Mouse (Mus musculus): ENCODE measurements at regions not wholly inside any gene's neighbourhood (a gene's known extent, or its start where the extent isn't known, plus 50 kb on each side); places are given as distances from the start of the nearest gene placed in this dataset.

DNA sequence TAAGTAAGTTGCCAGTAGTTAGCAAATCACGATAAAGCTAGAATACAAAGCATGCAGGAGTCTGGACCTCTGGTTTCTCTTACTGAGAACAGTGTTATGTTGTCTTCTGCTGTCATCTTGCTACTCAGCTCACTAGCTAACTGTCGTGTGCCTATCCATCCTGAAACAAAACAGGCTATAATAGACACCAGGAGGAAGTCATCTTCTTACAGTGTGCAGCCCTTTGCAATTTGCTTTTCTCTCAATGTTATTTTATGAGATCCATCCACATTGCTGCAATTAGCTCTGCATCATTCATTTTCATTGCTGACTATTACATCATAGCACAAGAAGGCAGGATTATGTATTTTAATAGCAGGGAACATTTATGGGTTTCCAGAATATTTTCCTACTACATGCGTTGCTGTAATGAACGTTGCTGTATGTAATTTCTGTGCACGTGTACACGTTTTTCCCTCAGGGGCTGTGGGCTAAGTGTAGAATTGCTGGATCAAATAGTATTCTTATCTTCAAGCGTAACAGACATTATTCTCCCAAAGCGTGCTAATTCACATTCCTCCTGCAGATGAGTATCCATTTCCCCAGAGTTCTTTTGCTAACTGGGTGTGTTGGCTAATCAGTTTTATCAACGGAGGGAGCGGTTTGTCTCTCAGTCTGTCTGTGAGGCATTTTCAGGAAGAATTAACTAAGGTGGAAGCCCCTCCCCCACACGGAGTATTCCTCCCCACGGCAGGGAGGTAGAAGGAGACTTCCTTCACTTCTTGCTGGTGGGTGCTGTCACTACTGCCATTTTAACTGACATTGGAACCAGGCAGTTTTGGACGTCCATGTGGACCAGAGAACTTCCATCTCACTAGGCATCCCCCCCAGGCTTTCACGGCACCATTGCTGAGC, 139.1 kb upstream of the Tyw5 start:
- Histone ChIP-seq H3K36me3 (ENCODE audit: control insufficient read depth, insufficient read depth) (no peaks in the 10 kb centered on the region), H3K27ac (ENCODE audit: low read depth, low read length) (no peak overlapping the region), H3K9ac (ENCODE audit: low read depth, low read length) (no peak overlapping the region), H3K27me3 (replicated peaks; ENCODE audit: control insufficient read depth, insufficient read depth, low read length) (no peaks in the 10 kb centered on the region), H3K4me3 (ENCODE audit: low read depth, low read length) (no peak overlapping the region), H3K4me1 (replicated peaks; ENCODE audit: control insufficient read depth, insufficient read depth, low read length) (no peaks in the 10 kb centered on the region), H3K4me2 (replicated peaks; ENCODE audit: low read depth) (no peak overlapping the region), H3K9me3 (ENCODE audit: control insufficient read depth) (no peaks in the 10 kb centered on the region)
- WGBS, result 49% methylated on average over 14 of the region's 14 CpGs
- no peak for ATAC-seq
- TF ChIP-seq CTCF (IDR thresholded peaks at IDR 0.05; ENCODE audit: low read depth), result no peak

DNA sequence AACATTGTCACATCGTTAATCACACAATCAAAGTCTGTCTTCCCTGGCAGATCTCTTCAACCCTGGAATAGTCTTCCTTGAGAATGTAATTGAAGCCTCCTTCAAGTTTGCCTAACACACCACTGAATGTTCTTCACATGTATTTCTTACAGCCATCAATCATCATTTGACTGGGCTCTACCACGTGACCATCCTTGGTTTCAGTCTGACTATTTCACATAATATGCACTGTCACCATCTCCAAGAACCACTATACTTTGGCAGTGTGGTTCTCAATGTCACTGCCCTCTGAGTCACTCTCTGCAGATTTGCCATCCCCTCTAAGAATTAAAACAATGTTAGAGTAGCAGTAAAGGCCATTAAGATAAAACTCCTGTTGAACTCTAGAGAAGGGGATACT, 154.6 kb upstream of the Tyw5 start:
- Histone ChIP-seq H3K4me1 (replicated peaks; ENCODE audit: control insufficient read depth, insufficient read depth, low read length) (no peaks in the 10 kb centered on the region), H3K4me2 (replicated peaks; ENCODE audit: low read depth) (no peak overlapping the region), H3K27ac (ENCODE audit: low read depth, low read length) (no peak overlapping the region), H3K27me3 (replicated peaks; ENCODE audit: control insufficient read depth, insufficient read depth, low read length) (no peaks in the 10 kb centered on the region), H3K4me3 (ENCODE audit: low read depth, low read length) (no peak overlapping the region), H3K36me3 (ENCODE audit: control insufficient read depth, insufficient read depth) (no peaks in the 10 kb centered on the region), H3K9ac (ENCODE audit: low read depth, low read length) (no peak overlapping the region), H3K9me3 (ENCODE audit: control insufficient read depth) (no peaks in the 10 kb centered on the region)
- no peak for TF ChIP-seq CTCF (IDR thresholded peaks at IDR 0.05; ENCODE audit: low read depth)
- ATAC-seq, result no peak
- 82% methylated on average over 2 of the region's 2 CpGs for WGBS

DNA sequence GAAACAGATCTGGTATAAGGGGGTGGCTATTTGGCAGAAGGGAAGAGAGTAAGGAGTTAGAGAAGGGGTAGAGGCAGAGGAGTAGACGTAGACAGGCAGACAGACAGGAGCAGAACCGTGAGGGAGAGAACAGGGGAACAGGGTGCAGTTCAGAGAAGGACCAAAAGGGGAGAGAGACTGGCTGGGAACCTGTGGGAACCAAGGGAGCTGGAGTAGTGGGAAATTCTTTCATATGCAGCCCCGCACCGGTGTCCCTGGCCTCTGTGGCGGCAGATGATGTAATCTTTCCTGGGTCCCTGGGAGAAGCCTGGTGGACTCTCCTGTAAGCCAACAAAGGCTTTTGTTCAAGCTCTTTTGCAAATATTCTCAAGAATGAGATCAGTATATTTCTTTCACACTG, 157.8 kb upstream of the Tyw5 start:
- H3K4me2 ChIP-seq (replicated peaks; ENCODE audit: low read depth), result no peak overlapping the region
- no peaks in the 10 kb centered on the region for H3K4me1 ChIP-seq (replicated peaks; ENCODE audit: control insufficient read depth, insufficient read depth, low read length)
- H3K27me3 ChIP-seq (replicated peaks; ENCODE audit: control insufficient read depth, insufficient read depth, low read length), result no peaks in the 10 kb centered on the region
- no peaks in the 10 kb centered on the region for H3K36me3 ChIP-seq (ENCODE audit: control insufficient read depth, insufficient read depth)
- no peak overlapping the region for H3K4me3 ChIP-seq (ENCODE audit: low read depth, low read length)
- no peak overlapping the region for H3K9ac ChIP-seq (ENCODE audit: low read depth, low read length)
- ATAC-seq, result no peak
- H3K9me3 ChIP-seq (ENCODE audit: control insufficient read depth), result no peaks in the 10 kb centered on the region
- no peak for TF ChIP-seq CTCF (IDR thresholded peaks at IDR 0.05; ENCODE audit: low read depth)
- no peak overlapping the region for H3K27ac ChIP-seq (ENCODE audit: low read depth, low read length)
- 52% methylated on average over 5 of the region's 5 CpGs for WGBS

DNA sequence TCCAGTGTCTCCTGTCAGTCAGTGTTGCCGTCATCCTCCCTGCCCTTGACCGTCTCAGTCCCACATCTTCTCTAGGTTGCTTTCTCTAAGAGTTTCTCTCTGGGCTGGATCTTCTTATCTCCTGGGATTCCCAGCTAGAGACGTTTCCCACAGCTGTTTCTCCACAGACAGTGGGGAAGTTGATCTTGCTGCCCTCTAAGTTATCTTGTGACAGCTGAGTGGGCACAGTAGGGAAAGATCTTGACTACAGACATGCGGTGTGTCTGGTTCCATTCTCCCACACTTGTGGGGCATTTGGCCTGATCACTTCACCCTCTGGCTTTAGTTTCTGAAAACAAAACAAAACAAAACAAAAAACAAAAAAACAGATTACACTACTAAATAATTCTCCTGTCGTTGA, 165.2 kb upstream of the Tyw5 start:
- ATAC-seq, result no peak
- WGBS, result 72% methylated on average over 5 of the region's 5 CpGs
- no peak overlapping the region for H3K27ac ChIP-seq (ENCODE audit: low read depth, low read length)
- no peak overlapping the region for H3K4me3 ChIP-seq (ENCODE audit: low read depth, low read length)
- H3K4me1 ChIP-seq (replicated peaks; ENCODE audit: control insufficient read depth, insufficient read depth, low read length), result no peaks in the 10 kb centered on the region
- no peaks in the 10 kb centered on the region for H3K9me3 ChIP-seq (ENCODE audit: control insufficient read depth)
- no peaks in the 10 kb centered on the region for H3K36me3 ChIP-seq (ENCODE audit: control insufficient read depth, insufficient read depth)
- TF ChIP-seq CTCF (IDR thresholded peaks at IDR 0.05; ENCODE audit: low read depth), result no peak
- no peak overlapping the region for H3K9ac ChIP-seq (ENCODE audit: low read depth, low read length)
- H3K4me2 ChIP-seq (replicated peaks; ENCODE audit: low read depth), result no peak overlapping the region
- H3K27me3 ChIP-seq (replicated peaks; ENCODE audit: control insufficient read depth, insufficient read depth, low read length), result no peaks in the 10 kb centered on the region

DNA sequence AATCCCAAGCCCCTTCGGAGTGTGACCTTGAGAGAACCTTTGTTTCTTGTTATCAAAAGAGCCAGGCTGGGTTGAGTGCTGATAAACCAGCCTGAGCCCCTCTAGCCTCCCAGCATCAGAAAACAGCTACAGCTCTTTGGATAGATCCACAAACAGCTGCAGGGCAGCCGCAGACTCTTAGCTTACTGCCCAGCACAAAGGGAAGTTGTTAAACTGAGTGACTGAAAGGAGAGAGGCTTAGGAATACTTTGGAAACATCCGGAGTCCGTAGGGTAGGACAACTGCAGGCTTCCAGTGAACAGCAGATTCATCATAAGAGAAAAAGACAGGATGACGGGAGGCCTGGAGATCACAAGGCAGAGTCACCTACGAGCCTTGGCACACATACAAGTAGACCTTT, 166.9 kb upstream of the Tyw5 start:
- no peaks in the 10 kb centered on the region for H3K9me3 ChIP-seq (ENCODE audit: control insufficient read depth)
- H3K4me1 ChIP-seq (replicated peaks; ENCODE audit: control insufficient read depth, insufficient read depth, low read length), result no peaks in the 10 kb centered on the region
- H3K9ac ChIP-seq (ENCODE audit: low read depth, low read length), result no peak overlapping the region
- no peak overlapping the region for H3K4me3 ChIP-seq (ENCODE audit: low read depth, low read length)
- no peak overlapping the region for H3K4me2 ChIP-seq (replicated peaks; ENCODE audit: low read depth)
- TF ChIP-seq CTCF (IDR thresholded peaks at IDR 0.05; ENCODE audit: low read depth), result no peak
- H3K27me3 ChIP-seq (replicated peaks; ENCODE audit: control insufficient read depth, insufficient read depth, low read length), result no peaks in the 10 kb centered on the region
- WGBS, result 65% methylated on average over 6 of the region's 6 CpGs
- no peak for ATAC-seq
- no peak overlapping the region for H3K27ac ChIP-seq (ENCODE audit: low read depth, low read length)
- H3K36me3 ChIP-seq (ENCODE audit: control insufficient read depth, insufficient read depth), result no peaks in the 10 kb centered on the region

DNA sequence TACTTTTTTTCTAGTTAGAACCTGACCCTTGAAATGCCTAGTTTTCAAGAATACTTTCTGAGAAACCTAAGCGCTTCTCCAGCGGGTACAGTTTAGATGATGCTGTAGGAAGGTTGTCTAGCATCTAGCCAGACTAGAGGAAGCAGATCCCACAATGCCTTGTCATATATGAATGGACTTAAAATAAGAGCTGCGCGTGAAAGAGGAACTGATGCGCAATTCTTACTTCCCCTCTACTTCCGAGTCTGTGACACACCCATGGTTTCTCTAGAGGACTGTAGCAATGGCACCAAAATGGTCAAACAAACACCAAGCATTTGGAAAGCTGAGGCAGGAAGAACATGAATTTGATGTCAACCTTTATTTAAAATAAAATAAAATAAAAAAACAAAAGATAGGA, 167.6 kb upstream of the Tyw5 start:
- Histone ChIP-seq H3K4me2 (replicated peaks; ENCODE audit: low read depth) (no peak overlapping the region), H3K4me1 (replicated peaks; ENCODE audit: control insufficient read depth, insufficient read depth, low read length) (no peaks in the 10 kb centered on the region), H3K27ac (ENCODE audit: low read depth, low read length) (no peak overlapping the region), H3K9me3 (ENCODE audit: control insufficient read depth) (no peaks in the 10 kb centered on the region), H3K9ac (ENCODE audit: low read depth, low read length) (no peak overlapping the region), H3K4me3 (ENCODE audit: low read depth, low read length) (no peak overlapping the region), H3K36me3 (ENCODE audit: control insufficient read depth, insufficient read depth) (no peaks in the 10 kb centered on the region), H3K27me3 (replicated peaks; ENCODE audit: control insufficient read depth, insufficient read depth, low read length) (no peaks in the 10 kb centered on the region)
- no peak for TF ChIP-seq CTCF (IDR thresholded peaks at IDR 0.05; ENCODE audit: low read depth)
- ATAC-seq, result no peak
- WGBS, result 94% methylated on average over 6 of the region's 6 CpGs
